Mouse (Mus musculus) bone marrow macrophage, adult 2 months (primary cell): Measurements from ENCODE around the gene Scand1.

Experiments
- CTCF ChIP-seq: IDR thresholded peaks from 2 replicates; pipeline ENCODE4 v1.5.1; 2012; ENCODE audit warnings: low read depth, mild to moderate bottlenecking, low read length, moderate library complexity
- POLR2A ChIP-seq: IDR thresholded peaks from 2 replicates; pipeline ENCODE4 v1.6.1; 2012; ENCODE audit warnings: mild to moderate bottlenecking, low read depth, low read length, borderline replicate concordance

GRCm38 (mm10) chr2:156296190-156296589, 16.3 kb downstream of the Scand1 start:
- TF ChIP-seq POLR2A (no peak), CTCF (no peak)
